Mouse (Mus musculus) myocyte (in vitro differentiated cells): ENCODE results near the gene Igf1r.

Source experiments
- CEBPB ChIP-seq: IDR thresholded peaks from 2 replicates; pipeline ENCODE4 v1.6.1; 2011; ENCODE audit warnings: mild to moderate bottlenecking, moderate library complexity; ENCODE audit not compliant: poor library complexity, insufficient read depth, severe bottlenecking
- E2F4 ChIP-seq: IDR thresholded peaks from one replicate; pipeline ENCODE4 v1.6.1; 2011; ENCODE audit warnings: mild to moderate bottlenecking, control low read depth, moderate library complexity; ENCODE audit not compliant: insufficient read depth
- MAX ChIP-seq: IDR thresholded peaks from one replicate; pipeline ENCODE4 v1.6.1; 2011; ENCODE audit warnings: low read depth, mild to moderate bottlenecking, control low read depth
- MYOD1 ChIP-seq, 3 experiments: IDR thresholded peaks; one replicate each; pipeline ENCODE4 v1.6.1; 2011; ENCODE audit warnings: control low read depth in 2 of 3, low read depth in 2 of 3, mild to moderate bottlenecking in 2 of 3, moderate library complexity in 1 of 3; ENCODE audit not compliant: insufficient read length in 2 of 3, control insufficient read depth in 1 of 3
- POLR2A ChIP-seq: IDR thresholded peaks from one replicate; pipeline ENCODE4 v1.6.1; 2011; ENCODE audit warnings: low read depth, mild to moderate bottlenecking, control low read depth, moderate library complexity; ENCODE audit not compliant: insufficient read length
- POLR2AphosphoS2 ChIP-seq: IDR thresholded peaks from one replicate; pipeline ENCODE4 v1.6.1; 2011; ENCODE audit warnings: low read depth, control low read depth; ENCODE audit not compliant: insufficient read length
- SRF ChIP-seq: IDR thresholded peaks from one replicate; pipeline ENCODE4 v1.6.1; 2011; ENCODE audit warnings: low read depth; ENCODE audit not compliant: control insufficient read depth, insufficient read length
- TCF12 ChIP-seq: IDR thresholded peaks from one replicate; pipeline ENCODE4 v1.6.1; 2011; ENCODE audit warnings: mild to moderate bottlenecking, control low read depth; ENCODE audit not compliant: poor library complexity, insufficient read depth, severe bottlenecking
- USF1 ChIP-seq: IDR thresholded peaks from one replicate; pipeline ENCODE4 v1.6.1; 2011; ENCODE audit warnings: low read depth, mild to moderate bottlenecking, control low read depth, moderate library complexity

- no peak for TF ChIP-seq POLR2A
- TF ChIP-seq E2F4: no peak
- TF ChIP-seq SRF: no peak
- TF ChIP-seq POLR2AphosphoS2: no peak
- TF ChIP-seq USF1: no peak
- no peak for TF ChIP-seq MAX
- no peak for TF ChIP-seq TCF12
- TF ChIP-seq MYOD1 (IDR thresholded peaks at IDR 0.05; ENCODE audit: control insufficient read depth in 1 of 3, insufficient read length in 2 of 3, low read depth in 2 of 3): no peak
- TF ChIP-seq CEBPB: no peak
These were observed 279.9 kb downstream of the Igf1r start for GRCm38 (mm10) chr7:68232521-68232920.
